Mouse (Mus musculus) gonadal fat pad, adult 2 months (tissue): ENCODE data around the gene Rpl32. TPM values are rescaled to one million over a fixed set of nuclear protein-coding genes. Genes with fewer than 3 reads are reported as not detected.

Experiments used
- DNase-seq: peaks from one replicate; pipeline ENCODE4 v3.0.0-alpha.2; 2012; ENCODE audit warnings: low read depth
- polyA plus RNA-seq: library from polyadenylated mRNA; depleted of rRNA; stranded (reverse); fragments of >200 nt; gene quantifications from 2 replicates; pipeline ENCODE4 v1.2.3, GENCODE M21; 2012

Gene Rpl32
- polyA plus RNA-seq, 1 experiment: 1,112 TPM

GRCm38 (mm10) chr6:115815041-115815440 is 6.5 kb upstream of the Rpl32 start:
- no peak for DNase-seq

- DNase-seq: no peak
These were observed 5.6 kb upstream of the Rpl32 start for GRCm38 (mm10) chr6:115814104-115814503.

- DNase-seq: no peak
These were observed 3.1 kb upstream of the Rpl32 start for GRCm38 (mm10) chr6:115811606-115812005.

GRCm38 (mm10) chr6:115808196-115808487 is 405 bp downstream of the Rpl32 start:
- DNase-seq: no peak

GRCm38 (mm10) chr6:115807464-115808195 is 917 bp downstream of the Rpl32 start:
- no peak for DNase-seq

DNA sequence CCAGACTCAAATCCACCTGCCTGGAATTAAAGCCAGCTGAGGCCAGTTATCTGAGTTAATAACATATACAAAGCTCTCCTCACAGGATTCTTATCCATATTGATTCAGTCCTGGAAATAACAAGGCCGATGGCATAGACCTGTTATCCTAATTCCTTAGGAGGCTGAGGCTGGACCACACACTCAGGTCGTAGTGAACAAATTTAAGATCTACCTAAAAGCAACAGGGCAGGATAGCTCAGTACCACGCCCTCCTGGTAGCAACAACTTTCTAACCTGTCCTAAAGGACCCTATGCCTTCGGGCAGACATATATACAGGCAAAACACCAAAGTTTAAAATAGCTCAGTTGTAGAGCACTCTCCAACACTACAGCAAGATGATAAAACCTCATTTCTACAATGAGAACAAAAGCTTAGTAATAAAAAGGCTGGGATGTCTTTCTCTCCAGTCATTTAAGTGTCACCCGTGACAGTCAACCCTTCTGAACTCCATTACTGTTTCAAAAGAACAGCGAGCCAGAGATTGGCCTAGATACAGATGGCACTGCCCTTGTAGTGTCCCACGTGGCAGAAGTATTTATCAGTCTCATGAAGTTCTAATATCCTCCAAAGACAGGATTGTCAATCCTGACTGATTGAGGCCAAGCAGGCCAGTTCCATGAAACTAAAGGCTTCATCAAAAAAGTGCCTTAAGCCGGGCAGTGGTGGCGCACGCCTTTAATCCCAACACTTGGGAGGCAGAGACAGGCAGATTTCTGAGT is 3.9 kb downstream of the Rpl32 start:
- no peak for DNase-seq

- DNase-seq: no peak
These were observed 4.8 kb downstream of the Rpl32 start for GRCm38 (mm10) chr6:115803541-115804382.

DNA sequence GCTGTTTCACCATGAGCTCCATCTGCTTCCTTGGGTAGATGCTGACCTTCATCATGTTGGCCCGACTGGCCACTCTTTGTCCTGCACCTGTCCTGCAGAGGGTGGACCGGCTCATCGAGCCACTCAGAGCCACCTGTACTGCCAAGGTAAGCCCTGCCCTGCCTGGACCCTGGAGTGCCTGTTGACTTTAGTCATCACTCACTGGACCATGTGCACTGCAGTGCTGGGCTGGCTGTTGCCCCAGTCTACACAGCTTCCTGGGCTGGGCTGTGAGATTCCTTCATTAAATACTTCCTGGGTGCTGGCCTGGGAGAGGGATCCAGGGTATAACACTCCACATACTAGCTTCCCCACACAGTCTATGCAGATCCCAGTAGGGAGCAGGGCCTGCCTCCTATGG is 6.7 kb downstream of the Rpl32 start:
- no peak for DNase-seq

GRCm38 (mm10) chr6:115792691-115793215 is 15.8 kb downstream of the Rpl32 start:
- DNase-seq: no peak

GRCm38 (mm10) chr6:115791842-115792686 is 16.5 kb downstream of the Rpl32 start:
- DNase-seq: no peak

DNA sequence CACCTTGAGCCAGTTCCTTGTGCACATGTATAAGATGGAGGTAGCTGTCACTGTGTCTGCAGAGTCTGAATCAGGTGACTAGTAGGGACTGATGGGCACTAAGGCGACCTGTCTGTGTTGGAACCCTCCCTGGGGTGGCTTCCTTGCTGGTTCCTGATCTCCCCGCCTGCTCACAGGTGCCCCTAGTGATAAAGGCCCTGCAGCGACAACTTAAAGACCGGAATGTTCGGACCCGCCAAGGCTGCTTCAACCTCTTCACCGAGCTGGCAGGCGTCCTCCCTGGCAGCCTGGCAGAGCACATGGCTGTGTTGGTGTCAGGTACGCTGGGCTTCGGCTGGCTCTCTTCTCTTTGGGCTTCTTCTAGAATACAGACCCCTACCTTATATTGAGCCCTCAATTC is 17.5 kb downstream of the Rpl32 start:
- DNase-seq: no peak

GRCm38 (mm10) chr6:115782781-115783180 is 25.8 kb downstream of the Rpl32 start:
- DNase-seq: no peak

GRCm38 (mm10) chr6:115776363-115776762 is 32.2 kb downstream of the Rpl32 start:
- DNase-seq: no peak

DNA sequence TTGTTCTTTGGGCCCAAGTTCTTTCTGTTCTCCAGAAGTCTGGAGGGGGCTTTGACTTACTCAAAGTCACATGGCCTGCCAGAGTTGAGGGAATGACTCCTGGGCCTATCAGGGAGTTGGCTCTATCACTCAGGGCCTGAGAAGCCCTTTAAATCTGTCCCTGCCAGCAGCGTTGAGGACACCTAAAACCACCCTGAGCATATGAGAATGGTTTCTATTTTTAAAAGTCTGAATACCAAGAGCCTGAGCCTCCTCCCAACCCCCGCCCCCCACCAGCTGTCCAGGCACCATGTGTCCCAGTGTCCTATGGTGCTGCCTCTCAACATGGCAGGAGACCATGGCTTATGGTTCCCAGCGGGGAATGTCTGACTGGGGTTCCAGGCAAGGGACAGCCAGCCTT is 32.7 kb downstream of the Rpl32 start:
- no peak for DNase-seq

GRCm38 (mm10) chr6:115774501-115774921 is 34.0 kb downstream of the Rpl32 start, which contains the start of gene Cand2:
Cand2 (plus strand) TSS chr6:115774538.
- no peak for DNase-seq

DNA sequence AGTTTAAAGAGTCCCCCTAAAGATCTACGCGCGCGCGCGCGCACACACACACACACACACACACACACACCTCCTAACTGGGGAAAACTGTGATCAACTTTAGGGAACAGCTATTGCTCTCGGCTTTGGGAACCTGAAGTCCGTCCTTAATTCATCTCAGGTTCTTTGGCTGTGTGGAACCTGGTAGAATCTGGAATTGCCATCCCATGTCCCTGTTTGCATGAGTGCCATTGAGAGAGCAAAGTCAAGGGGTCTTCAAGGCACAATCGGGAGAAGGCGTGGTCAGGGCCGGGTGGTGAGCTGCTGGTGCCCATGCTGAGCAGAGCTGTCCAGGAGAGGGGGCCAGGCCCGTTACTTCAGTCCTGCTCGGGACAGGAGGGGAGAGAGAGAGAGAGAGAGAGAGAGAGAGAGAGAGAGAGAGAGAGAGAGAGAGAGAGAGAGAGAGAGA is 34.6 kb downstream of the Rpl32 start:
- no peak for DNase-seq

GRCm38 (mm10) chr6:115772604-115773003 is 35.9 kb downstream of the Rpl32 start:
- no peak for DNase-seq

GRCm38 (mm10) chr6:115772201-115772600 is 36.3 kb downstream of the Rpl32 start:
- DNase-seq: no peak

DNA sequence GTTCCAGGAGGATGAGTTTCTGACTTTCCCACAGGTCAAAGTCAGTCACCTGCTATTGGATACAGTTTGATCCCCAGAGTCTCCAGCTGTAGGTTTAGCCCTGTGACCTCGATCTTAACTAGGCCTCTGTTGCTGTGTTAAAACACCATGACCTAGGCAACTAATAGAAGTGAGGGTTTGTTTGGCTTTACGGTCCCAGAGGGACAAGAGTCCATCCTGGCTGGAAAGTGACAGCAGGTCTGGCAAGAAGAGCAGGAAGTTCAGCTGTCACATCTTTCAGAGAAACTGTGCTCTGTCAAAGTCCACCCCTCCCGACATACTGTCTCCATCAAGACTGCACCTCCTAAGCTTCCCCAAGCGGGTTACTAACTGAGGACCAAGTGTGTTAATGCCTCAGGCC is 37.7 kb downstream of the Rpl32 start:
- DNase-seq: no peak

- no peak for DNase-seq
These were observed 38.4 kb downstream of the Rpl32 start for GRCm38 (mm10) chr6:115770059-115770670.

DNA sequence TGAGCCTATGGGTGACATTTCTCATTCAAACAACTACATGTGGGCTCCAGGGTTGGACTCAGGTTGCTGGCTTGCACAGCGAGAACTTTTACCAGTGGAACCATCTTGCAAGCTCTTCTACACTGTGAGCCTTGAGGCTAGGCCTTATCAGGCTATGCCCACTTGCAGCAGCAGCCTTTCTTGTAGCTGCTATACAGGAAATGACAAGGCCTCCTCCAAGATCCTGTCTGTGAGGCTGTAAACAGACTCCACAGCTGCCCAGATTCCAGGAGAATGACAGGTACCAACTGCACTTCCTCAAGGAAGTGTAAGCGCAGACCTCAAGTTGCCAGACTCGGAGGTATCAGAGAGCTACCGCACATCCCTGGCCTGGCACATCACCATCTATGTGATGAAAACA is 40.3 kb downstream of the Rpl32 start:
- DNase-seq: no peak
